Mouse (Mus musculus): ENCODE measurements around the gene Mme.

- no peak for TF ChIP-seq EP300 (IDR thresholded peaks at IDR 0.05; ENCODE audit: low read depth)
- TF ChIP-seq CTCF (IDR thresholded peaks at IDR 0.05; ENCODE audit: low read depth) = no peak
These were observed 76.2 kb downstream of the Mme start for GRCm38 (mm10) chr3:63317496-63317895.

Measured in liver, embryonic 14.5 days (tissue).